Mouse (Mus musculus): ENCODE measurements around the gene Tlk1. TPM values are rescaled to one million over a fixed set of nuclear protein-coding genes. Genes with fewer than 3 reads are reported as not detected.

The Tlk1 gene
- polyA plus RNA-seq, 1 experiment from 2014 or later, result 30.1 TPM

DNA sequence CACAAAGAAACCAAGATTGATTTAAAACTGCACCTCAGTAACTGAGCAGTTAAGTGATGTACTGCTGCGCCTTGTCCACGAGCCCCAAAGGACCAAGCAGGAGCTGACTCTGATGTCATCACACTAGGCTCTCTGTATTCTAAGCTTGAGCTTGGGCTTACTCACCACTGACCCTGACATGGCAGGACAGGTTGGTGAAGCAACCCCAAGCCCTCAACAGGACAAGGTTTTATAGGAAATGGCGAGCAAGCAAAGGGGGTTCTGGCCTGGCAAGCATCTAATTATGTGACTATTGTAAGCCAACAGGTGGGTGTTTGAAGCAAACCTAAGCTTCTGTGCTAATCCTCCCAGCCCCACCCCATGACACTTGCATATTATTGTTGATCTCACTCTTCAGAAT lies 124.7 kb downstream of the Tlk1 start:
- Histone ChIP-seq H3K9me3 (replicated peaks) (no peaks in the 10 kb centered on the region), H3K27me3 (ENCODE audit: low read depth, poor library complexity, severe bottlenecking) (no peaks in the 10 kb centered on the region), H3K27ac (replicated peaks) (no peak overlapping the region), H3K36me3 (0 out of 2 replicates have a peak, but pooled peaks cover 2% of the 10 kb centered on the region), H3K4me1 (peaks cover 15% of the 10 kb centered on the region), H3K4me3 (no peak overlapping the region)
- WGBS, result 90% methylated on average over 3 of the region's 3 CpGs
- no peak for DNase-seq (ENCODE audit: low spot score)

DNA sequence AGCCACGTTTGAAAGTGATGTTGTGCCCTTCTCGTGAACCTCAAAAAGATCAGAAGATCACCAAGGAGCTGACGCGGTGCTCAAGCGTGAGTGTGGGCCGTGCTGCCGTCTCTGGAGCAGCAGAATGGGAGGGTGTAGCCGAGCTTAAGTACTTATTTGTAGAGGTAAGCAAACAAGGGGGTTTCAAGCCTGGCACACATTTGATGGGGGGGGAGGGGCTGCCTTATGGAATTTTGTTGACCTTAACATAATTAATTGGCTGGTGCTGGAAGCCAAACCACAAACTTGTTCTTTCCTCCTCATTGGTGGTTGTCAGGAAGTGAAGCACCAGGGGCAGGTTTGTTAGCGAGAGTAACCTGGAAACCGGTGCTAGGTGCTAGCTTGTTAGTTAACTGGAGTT lies 129.8 kb downstream of the Tlk1 start:
- H3K27me3 ChIP-seq (ENCODE audit: low read depth, poor library complexity, severe bottlenecking), result no peaks in the 10 kb centered on the region
- H3K4me1 ChIP-seq, result no peaks in the 10 kb centered on the region

DNA sequence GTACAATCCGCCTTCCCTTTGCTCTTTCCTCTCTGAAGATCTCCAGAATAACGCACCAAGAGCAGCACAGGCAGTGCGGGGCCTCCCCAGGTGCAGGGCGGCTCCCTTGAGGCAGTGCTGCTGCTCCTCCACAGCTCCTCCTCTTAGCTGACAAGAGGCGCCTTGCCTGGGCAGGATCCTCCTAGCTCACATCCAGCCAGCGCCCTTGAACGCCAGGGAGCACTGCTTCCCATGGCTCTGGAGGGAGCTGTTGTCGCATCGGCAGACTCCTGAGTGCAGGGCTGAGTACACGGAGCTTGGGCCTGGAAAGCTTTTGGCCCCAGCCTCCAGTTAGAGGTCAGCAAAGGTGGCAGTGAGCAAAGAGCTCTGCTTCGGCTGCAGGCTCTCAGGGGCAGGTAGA lies 135.3 kb downstream of the Tlk1 start:
- no peak for DNase-seq (ENCODE audit: low spot score)
- WGBS, result 87% methylated on average over 11 of the region's 11 CpGs
- H3K36me3 ChIP-seq, result peaks cover 85% of the 10 kb centered on the region
- H3K9me3 ChIP-seq (replicated peaks), result no peaks in the 10 kb centered on the region
- H3K27ac ChIP-seq (replicated peaks), result no peak overlapping the region
- no peaks in the 10 kb centered on the region for H3K4me1 ChIP-seq
- no peak overlapping the region for H3K4me3 ChIP-seq
- H3K27me3 ChIP-seq (ENCODE audit: low read depth, poor library complexity, severe bottlenecking), result no peaks in the 10 kb centered on the region

More for the DNA sequence above, 129.8 kb downstream of the Tlk1 start:
- DNase-seq (ENCODE audit: low spot score), result no peak
- Histone ChIP-seq H3K4me3 (no peak overlapping the region), H3K36me3 (peaks cover 37% of the 10 kb centered on the region), H3K9me3 (replicated peaks) (no peaks in the 10 kb centered on the region), H3K27ac (replicated peaks) (no peak overlapping the region)
- 89% methylated on average over 10 of the region's 10 CpGs for WGBS

DNA sequence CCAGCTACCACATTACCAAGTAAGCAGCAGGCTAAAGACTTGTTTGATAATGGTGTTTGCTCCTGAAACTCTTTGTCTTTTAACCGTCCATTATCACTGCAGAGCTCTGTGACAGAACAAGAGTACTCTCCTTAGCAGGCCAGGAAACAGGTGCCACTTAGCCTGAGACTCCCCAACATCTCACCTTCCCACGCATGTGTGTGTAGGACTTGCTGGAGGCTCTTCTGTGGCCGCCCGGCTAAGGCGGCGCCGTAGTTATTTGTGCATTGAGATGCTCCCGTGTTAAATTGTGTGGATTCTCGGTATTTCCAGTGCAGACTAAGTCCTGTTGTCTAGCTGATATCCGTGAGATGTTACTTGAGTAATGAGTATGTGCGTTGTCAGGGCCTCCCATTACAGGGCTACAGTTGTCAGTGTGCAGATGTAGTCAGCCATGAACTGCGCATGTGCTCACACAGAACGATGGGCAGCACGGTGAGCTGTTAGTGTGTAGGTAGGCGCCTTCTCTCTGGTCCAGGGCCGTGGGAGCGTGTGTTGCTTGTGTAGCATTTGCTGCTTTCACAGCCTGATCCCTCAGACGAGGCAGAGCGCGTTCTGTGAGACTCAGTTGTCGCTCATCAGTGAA lies 137.0 kb downstream of the Tlk1 start:
- H3K27me3 ChIP-seq (ENCODE audit: low read depth, poor library complexity, severe bottlenecking), result no peaks in the 10 kb centered on the region
- no peaks in the 10 kb centered on the region for H3K9me3 ChIP-seq (replicated peaks)
- no peak for DNase-seq (ENCODE audit: low spot score)
- WGBS, result 93% methylated on average over 21 of the region's 21 CpGs
- peaks cover 99% of the 10 kb centered on the region for H3K36me3 ChIP-seq
- no peaks in the 10 kb centered on the region for H3K4me1 ChIP-seq
- H3K4me3 ChIP-seq, result no peak overlapping the region
- no peak overlapping the region for H3K27ac ChIP-seq (replicated peaks)

DNA sequence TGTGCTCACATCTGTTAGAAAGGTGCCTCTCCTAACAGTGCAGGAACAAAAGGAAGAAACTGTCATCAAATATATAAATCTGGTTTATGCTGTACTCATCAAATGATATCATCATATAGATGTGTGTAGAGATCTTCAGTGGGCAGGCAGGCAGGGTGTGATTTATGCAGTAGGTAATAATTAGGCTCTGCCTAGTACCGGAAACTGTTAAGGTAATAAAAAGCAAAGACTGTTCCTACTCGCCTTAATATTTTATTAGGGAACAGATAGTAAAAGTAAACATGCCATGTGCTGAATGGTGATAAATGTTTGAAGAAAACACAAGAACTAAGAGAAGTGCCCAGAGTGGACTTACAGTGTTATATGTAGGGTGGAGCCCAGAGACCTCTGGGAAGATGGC lies 143.2 kb downstream of the Tlk1 start:
- Histone ChIP-seq H3K27ac (replicated peaks) (no peak overlapping the region), H3K27me3 (ENCODE audit: low read depth, poor library complexity, severe bottlenecking) (no peaks in the 10 kb centered on the region), H3K4me3 (no peak overlapping the region), H3K9me3 (replicated peaks) (no peaks in the 10 kb centered on the region), H3K36me3 (peaks cover 96% of the 10 kb centered on the region), H3K4me1 (no peaks in the 10 kb centered on the region)
- no peak for DNase-seq (ENCODE audit: low spot score)
- 95% methylated on average over 2 of the region's 2 CpGs for WGBS

DNA sequence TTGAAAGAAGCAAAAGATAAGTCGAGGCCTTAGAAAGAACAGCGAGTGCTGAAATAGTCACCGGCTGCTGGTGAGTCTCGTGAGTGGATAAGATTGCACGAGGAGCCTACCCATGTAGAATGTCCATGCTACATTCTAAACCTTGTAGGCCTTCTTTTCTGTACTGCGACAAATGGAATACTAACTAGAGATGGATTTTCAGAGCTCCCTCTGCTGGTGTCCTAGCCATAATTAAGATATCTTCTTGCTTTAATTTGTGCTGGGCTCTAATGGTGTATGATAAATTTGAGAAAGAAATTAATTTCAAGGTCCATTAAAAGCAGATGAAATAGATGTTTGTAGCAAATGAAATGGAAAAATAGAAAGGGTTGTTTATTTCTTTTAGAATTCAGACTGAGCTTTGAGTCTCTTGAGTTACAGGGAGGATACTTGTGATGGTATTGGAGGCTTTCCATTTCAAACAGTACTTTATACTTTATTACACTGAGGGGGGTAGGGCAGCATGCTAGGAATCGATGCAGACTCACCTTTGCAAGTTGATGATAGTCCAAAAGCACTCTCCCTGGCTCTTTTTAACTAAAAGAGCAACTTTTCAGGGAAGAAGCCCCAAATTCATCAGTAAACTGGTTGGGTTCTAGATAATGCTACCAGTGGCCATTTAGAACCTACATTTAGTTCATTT lies 151.9 kb downstream of the Tlk1 start:
- H3K4me1 ChIP-seq, result peaks cover 6% of the 10 kb centered on the region; the same call in 1 of the 2 replicates
- no peak overlapping the region for H3K27ac ChIP-seq (replicated peaks)
- H3K27me3 ChIP-seq (ENCODE audit: low read depth, poor library complexity, severe bottlenecking), result no peaks in the 10 kb centered on the region
- H3K36me3 ChIP-seq, result peaks cover 10% of the 10 kb centered on the region
- 88% methylated on average over 7 of the region's 7 CpGs for WGBS
- DNase-seq (ENCODE audit: low spot score), result no peak
- no peak overlapping the region for H3K4me3 ChIP-seq
- H3K9me3 ChIP-seq (replicated peaks), result no peaks in the 10 kb centered on the region

DNA sequence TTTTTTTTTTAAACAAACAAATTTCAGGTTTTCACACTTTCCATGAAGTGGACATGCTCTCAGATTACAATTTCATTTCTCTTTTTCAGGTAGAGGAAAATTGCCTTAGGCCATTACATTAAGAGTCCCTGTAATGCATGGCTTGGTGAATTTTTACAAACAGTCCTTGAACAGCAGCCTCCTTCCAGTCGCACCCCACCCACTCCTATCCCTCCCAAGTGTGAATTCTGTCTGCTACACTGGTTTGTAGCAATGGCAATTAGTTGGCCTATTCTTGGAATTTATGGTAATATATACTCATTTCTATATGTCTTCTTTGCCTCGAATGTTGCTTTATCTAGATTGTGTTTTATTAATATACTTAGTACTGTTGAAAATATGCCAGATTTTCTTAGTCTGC lies 153.1 kb downstream of the Tlk1 start:
- peaks cover 6% of the 10 kb centered on the region; the same call in 1 of the 2 replicates for H3K4me1 ChIP-seq
- H3K27ac ChIP-seq (replicated peaks), result no peak overlapping the region
- H3K9me3 ChIP-seq (replicated peaks), result no peaks in the 10 kb centered on the region
- WGBS, result 91% methylated on average over 2 of the region's 2 CpGs
- no peaks in the 10 kb centered on the region for H3K27me3 ChIP-seq (ENCODE audit: low read depth, poor library complexity, severe bottlenecking)
- H3K4me3 ChIP-seq, result no peak overlapping the region
- no peak for DNase-seq (ENCODE audit: low spot score)
- no peaks in the 10 kb centered on the region; the same call in 1 of the 2 replicates for H3K36me3 ChIP-seq

DNA sequence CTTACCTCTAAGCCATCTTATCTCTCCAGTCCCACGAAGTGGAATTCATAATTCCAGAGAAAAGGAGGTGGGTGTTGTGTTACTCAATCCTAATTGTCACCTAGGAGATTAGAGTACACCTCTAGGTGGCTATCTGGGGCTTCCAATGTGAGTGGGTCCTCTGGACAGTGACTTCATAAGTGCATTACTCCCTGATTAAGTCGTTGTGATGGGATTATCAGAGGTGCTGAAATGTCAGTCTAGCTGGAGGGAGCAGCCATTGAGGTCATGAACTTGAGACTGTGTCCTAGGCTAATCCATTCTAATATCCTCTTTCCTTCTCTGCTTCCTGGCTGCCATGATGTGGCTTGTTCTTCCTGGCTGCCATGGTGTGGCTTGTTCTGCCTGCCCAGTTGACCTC lies 155.6 kb downstream of the Tlk1 start:
- Histone ChIP-seq H3K4me3 (no peak overlapping the region), H3K9me3 (replicated peaks) (no peaks in the 10 kb centered on the region), H3K27me3 (ENCODE audit: low read depth, poor library complexity, severe bottlenecking) (no peaks in the 10 kb centered on the region), H3K27ac (replicated peaks) (no peak overlapping the region), H3K4me1 (no peaks in the 10 kb centered on the region), H3K36me3 (peaks cover 11% of the 10 kb centered on the region)
- 76% methylated on average over 2 of the region's 2 CpGs for WGBS
- DNase-seq (ENCODE audit: low spot score), result no peak

DNA sequence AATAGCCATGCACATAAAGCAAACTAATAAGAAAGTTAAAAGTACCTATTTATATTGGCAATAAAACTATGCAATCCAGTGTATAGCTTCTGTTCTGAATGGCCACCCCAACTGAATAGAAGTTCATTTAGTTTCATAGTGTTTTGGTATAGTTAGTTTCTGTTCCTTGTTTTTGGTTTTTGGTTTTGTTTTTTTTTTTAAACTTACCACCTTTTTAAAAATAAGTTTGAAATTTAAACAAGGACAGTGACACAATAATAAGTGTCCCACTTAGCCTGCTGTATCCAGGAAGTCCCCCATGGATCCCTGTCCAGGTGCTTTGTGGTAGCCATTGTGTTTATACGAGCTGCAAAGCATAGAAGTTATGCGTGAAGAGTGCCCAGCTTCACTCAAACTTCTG lies 156.3 kb downstream of the Tlk1 start:
- Histone ChIP-seq H3K9me3 (replicated peaks) (no peaks in the 10 kb centered on the region), H3K4me3 (no peak overlapping the region), H3K36me3 (peaks cover 11% of the 10 kb centered on the region), H3K4me1 (no peaks in the 10 kb centered on the region), H3K27me3 (ENCODE audit: low read depth, poor library complexity, severe bottlenecking) (no peaks in the 10 kb centered on the region), H3K27ac (replicated peaks) (no peak overlapping the region)
- 86% methylated on average over 2 of the region's 2 CpGs for WGBS
- DNase-seq (ENCODE audit: low spot score), result no peak

DNA sequence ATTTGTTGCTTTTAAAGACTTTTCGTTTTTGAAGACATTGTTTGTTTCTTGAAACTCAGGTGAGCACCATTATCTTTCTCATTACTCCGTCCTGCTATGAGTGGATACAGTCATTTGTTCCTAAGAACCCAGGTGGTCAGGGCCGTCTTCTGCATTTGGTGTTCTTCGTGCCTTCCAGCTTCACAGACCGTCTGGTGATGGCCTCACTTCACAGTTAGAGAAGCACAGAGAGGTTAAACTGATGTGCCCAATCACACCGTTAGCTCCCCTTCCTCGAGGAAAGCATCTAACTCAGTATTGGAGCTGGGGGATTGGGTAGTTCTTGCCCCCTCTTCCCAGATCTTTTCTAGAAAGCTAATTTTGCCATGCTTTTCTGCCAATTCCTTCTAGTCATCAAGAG lies 158.5 kb downstream of the Tlk1 start:
- no peak overlapping the region for H3K4me3 ChIP-seq
- H3K27me3 ChIP-seq (ENCODE audit: low read depth, poor library complexity, severe bottlenecking), result no peaks in the 10 kb centered on the region
- H3K4me1 ChIP-seq, result peaks cover 17% of the 10 kb centered on the region
- H3K9me3 ChIP-seq (replicated peaks), result no peaks in the 10 kb centered on the region
- H3K36me3 ChIP-seq, result peaks cover 14% of the 10 kb centered on the region
- DNase-seq (ENCODE audit: low spot score), result no peak
- 94% methylated on average over 7 of the region's 7 CpGs for WGBS
- no peak overlapping the region for H3K27ac ChIP-seq (replicated peaks)

DNA sequence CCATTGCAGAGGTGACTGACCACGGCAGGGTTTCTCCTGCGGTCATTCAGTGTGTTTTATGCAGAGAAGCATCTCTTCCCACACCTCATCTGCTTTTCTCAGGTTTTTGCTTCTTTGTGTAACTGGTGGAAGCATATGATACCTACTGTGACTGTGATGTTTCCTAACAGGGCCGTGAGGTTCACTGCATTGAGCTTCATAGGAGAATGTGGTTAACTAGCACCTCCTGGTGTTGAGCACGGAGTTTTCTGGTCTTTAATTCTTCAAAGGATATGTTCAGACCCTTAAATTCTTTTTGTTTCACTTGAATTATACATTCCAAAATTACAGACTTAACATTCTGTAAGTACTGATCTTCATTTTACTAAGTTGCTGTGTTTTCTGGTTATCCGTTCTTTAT lies 161.8 kb downstream of the Tlk1 start:
- Histone ChIP-seq H3K9me3 (replicated peaks) (no peaks in the 10 kb centered on the region), H3K27ac (replicated peaks) (no peak overlapping the region), H3K4me3 (no peak overlapping the region), H3K27me3 (ENCODE audit: low read depth, poor library complexity, severe bottlenecking) (no peaks in the 10 kb centered on the region), H3K4me1 (peaks cover 23% of the 10 kb centered on the region), H3K36me3 (peaks cover 14% of the 10 kb centered on the region)
- no peak for DNase-seq (ENCODE audit: low spot score)
- 89% methylated on average over 5 of the region's 5 CpGs for WGBS
